Mouse (Mus musculus): ENCODE measurements at regions not wholly inside any gene's neighbourhood (a gene's known extent, or its start where the extent isn't known, plus 50 kb on each side); places are given as distances from the start of the nearest gene placed in this dataset.

DNA sequence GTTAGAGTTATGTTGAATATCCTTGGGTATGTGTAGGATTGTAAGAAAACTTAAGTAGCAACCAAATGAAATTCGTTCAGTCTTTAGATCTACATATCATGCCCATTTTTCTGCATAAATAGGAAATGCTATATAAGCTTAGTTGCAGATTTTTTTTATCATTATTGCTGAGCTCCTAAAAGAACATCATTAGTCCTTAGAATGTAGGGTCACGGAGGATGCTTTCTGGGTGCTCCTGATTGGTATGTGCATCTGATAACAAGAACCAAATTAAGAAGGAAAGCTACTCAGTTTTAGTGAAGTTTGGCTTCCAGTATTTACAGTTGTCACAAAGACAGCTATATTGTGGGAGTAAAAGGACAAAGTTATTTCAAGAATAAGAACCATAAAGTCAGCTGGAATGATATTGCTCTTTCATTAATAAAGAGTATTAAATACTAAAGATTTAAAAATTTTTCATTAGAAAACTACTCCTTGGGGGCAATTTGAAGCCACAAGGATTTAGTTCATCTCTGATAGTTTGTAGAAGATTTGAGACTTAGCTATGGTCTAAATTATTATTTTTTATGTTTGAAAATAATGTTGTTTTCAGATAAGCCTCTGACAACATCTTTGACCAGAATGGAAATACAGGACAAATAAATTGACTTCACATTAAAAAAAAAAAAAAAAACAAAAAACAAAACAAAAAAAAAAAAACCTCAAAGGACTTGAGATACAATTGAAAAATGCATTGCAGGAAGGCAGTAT, 65.1 kb upstream of the Cwc22 start:
- no peak for TF ChIP-seq CTCF (IDR thresholded peaks at IDR 0.05; ENCODE audit: low read depth, low read length)
- no peak for TF ChIP-seq GATA1 (IDR thresholded peaks at IDR 0.05; ENCODE audit: borderline replicate concordance, low read length)
- TF ChIP-seq GATA2 (IDR thresholded peaks at IDR 0.05; ENCODE audit: borderline replicate concordance, low read depth, low read length): no peak

Measured in G1E (cell line).